Mouse (Mus musculus): ENCODE data around the gene Fkbp15.
A peak's percentile ranks its signal among the peaks of the same experiment; 100 is the strongest.
"Not testable (repeated sequence)": the region's sequence is repeated elsewhere in the genome, so short reads cannot be mapped to it uniquely, and the experiment has no call there.

The Fkbp15 gene

GRCm38 (mm10) chr4:62281319-62281718 lies 79.0 kb downstream of the Fkbp15 start:
- DNase-seq (ENCODE audit: low spot score): no peak

DNA sequence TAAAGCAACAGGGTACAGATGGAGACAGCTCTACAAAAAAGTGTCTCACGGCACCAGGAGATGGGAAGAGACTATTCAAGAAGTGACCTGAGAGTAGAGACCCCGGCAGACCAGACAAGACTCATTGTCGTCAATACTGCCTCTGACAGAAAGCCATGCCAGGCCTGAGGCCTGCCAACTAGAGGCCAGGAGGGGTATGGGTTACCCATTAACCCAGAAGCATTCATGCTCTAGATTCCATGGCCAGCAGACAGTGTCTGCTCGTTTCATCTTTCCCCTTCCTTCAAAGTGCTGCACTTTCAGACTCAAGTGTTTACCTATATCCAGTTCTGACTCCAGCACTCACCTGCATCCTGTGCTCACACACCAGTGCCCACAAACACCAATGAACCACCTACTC lies 82.3 kb downstream of the Fkbp15 start:
- no peak for DNase-seq (ENCODE audit: low spot score)

GRCm38 (mm10) chr4:62277222-62277621 lies 83.1 kb downstream of the Fkbp15 start:
- DNase-seq (ENCODE audit: low spot score): no peak

- no peak for DNase-seq (ENCODE audit: low spot score)
These were observed 83.7 kb downstream of the Fkbp15 start for GRCm38 (mm10) chr4:62276642-62277041.

- peak; percentile 55 for DNase-seq (ENCODE audit: low spot score)
These were observed 85.4 kb downstream of the Fkbp15 start for GRCm38 (mm10) chr4:62274841-62275536.

GRCm38 (mm10) chr4:62273916-62274315 lies 86.4 kb downstream of the Fkbp15 start:
- DNase-seq (ENCODE audit: low spot score): no peak

DNA sequence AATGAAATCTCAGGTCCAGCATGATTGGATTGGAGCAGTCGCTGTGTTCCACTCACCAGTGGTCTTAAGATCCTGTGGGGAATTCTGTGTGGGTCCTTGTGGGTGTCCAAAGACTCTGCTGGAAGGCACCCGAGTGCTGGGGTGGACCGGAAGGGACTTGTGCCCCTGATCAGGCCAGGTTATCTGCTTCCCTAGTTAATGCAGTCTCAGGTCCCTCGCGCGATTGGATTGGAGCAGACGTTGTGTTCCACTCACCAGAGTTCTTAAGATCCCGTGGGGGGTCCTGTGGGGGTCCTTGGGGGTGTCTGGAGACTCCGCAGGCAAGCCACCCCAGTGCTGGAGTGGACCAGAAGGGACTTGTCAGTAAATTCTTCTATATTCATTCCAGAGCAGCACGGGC lies 87.7 kb downstream of the Fkbp15 start:
- DNase-seq (ENCODE audit: low spot score): no peak

- no peak for DNase-seq (ENCODE audit: low spot score)
These were observed 93.2 kb downstream of the Fkbp15 start for GRCm38 (mm10) chr4:62267101-62267500.

GRCm38 (mm10) chr4:62266016-62266415 lies 94.3 kb downstream of the Fkbp15 start:
- DNase-seq (ENCODE audit: low spot score): not testable (repeated sequence)

DNA sequence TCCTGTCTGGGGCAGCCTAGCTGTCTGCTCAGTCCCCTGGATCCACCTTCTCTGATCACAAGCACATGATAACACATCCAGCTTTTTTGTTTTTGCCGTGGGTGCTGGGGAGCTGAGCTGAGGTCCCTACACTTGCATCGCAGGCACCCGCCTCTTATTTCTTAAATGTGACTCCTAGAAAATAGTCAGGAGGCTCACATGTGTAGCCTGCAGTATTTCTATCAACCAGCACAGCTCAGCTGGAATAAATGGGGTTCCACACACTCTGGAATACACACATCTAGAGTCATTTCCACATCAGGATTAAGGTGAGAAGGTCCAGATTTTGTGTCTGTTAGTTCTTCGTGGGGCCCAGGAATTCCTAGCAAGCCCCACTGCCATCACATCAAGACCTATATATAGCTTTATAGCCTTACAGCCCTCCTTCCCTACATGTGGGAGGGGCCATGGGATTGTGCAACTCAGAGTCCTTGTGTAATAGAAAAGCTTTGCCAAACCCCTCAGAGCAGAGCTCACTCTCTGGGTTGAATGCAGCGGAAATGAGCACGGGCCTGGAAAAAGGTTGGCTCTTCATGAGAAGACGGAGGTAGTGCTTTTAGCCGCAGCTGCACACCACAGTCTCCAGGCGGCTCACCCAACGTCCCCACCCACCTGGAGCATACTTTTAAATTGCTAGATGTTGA lies 95.1 kb downstream of the Fkbp15 start:
- no peak for DNase-seq (ENCODE audit: low spot score)

DNA sequence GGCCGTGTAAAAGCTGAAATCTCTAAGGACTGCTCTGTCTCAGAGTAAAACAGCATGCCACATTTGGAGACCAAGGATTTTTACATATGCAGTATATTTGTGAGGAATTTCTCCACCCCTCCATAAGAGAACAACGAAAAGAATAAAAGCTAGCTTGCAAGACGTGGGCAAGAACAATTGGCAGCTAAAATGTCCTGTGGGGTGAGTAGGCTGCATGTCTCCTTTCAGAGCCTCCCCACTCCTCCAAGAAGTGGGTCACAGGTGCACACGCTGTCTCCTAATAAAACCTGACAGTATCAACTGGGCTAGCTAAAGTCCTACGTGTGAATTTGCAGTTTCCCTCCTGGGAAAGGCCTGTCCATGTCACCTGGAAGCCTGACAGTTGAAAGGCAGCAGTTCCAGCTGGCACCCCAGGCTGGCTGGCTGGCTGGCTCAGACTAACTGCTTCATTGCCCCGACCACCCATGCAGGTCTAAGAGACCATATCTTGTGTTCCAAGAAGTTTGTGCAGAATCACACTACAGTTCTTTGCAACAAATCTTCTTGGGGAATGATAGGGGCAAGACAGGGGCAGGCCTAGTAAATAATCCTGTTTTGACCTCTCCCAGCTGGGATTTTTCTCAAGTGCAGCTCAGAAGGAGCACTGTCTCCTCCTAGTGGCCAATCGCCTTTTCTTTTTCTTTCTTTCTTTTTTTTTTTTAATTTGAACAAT lies 97.1 kb downstream of the Fkbp15 start:
- no peak for DNase-seq (ENCODE audit: low spot score)

DNA sequence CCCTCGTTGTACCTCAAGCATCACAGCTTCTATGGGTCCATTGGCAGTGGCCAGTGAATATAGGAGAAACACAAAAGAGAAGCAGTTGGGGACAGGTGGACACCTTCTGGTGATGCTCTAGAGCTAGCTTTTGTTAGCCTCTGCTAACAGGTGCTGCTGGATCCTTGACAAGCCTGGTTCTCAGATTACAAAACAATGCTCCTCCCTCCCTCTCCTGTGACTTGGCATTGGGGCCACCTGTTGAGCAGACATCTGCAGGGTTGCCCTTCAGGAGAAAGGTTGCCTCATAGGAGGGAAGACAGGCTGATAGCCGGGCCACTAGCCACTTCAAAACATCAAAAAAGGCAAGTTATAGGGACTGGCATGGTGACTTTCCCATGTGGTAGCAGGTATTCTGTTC lies 98.1 kb downstream of the Fkbp15 start, which contains the start of gene Slc31a2:
Gene Slc31a2 (plus strand): TSS at position 287 of the 400 bp plus-strand sequence.
- DNase-seq (ENCODE audit: low spot score): no peak

- DNase-seq (ENCODE audit: low spot score): no peak
These were observed 103.4 kb downstream of the Fkbp15 start for GRCm38 (mm10) chr4:62256931-62257330.

- no peak for DNase-seq (ENCODE audit: low spot score)
These were observed 105.8 kb downstream of the Fkbp15 start for GRCm38 (mm10) chr4:62254551-62254950.

DNA sequence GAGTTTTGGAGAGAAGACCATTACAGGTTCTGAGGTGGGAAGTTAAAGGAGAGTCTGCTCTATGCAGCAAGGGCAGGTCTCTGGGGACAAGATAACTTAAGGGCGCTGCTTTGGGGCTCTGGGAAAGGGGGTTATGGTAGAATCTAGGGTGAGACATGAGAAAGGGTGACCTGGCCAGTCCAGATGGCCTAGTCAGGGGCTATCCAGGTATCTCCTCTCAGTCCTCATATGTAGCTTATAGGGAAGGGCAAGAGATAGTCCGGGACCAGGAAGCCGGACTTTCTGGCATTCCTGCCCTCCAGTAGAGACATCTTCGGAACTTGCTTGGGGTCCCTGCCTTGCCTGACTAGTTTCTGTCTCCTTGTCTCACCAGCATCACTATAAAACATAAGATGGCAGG lies 108.6 kb downstream of the Fkbp15 start:
- DNase-seq (ENCODE audit: low spot score): no peak

DNA sequence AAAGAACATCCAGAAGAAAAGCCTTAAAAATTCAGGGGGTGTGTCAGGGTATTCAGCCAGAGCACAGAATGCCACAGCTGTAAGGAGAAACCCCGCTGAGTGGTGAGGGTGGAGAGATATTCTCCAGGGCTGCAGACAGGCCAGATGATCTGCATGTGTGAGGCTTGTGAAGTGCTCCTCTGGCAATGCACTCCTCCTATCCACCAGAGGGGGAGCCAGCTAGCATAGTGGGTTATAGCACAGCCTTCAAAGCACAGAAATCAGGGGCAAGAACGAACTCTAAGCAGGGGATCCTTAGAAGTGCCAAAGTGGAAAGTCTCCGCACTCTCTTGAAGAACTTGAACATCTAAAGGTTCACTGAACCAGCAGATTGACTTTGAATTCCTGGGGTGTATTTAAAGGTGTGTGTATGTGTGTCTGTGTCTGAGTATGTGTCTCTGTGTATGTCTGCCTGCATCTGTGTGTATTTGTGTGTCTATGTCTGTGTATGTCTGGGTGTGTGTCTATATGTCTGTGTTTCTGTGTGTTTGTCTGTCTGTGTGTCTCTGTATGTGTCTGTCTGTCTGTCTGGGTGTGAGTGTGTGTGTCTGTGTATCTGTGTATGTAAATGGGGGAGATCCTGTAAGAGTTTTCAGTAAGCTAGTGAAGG lies 109.3 kb downstream of the Fkbp15 start:
- no peak for DNase-seq (ENCODE audit: low spot score)

Data from layer of hippocampus, adult 11-12 months (tissue).